Mouse (Mus musculus): ENCODE measurements at regions not wholly inside any gene's neighbourhood (a gene's known extent, or its start where the extent isn't known, plus 50 kb on each side); places are given as distances from the start of the nearest gene placed in this dataset.

DNA sequence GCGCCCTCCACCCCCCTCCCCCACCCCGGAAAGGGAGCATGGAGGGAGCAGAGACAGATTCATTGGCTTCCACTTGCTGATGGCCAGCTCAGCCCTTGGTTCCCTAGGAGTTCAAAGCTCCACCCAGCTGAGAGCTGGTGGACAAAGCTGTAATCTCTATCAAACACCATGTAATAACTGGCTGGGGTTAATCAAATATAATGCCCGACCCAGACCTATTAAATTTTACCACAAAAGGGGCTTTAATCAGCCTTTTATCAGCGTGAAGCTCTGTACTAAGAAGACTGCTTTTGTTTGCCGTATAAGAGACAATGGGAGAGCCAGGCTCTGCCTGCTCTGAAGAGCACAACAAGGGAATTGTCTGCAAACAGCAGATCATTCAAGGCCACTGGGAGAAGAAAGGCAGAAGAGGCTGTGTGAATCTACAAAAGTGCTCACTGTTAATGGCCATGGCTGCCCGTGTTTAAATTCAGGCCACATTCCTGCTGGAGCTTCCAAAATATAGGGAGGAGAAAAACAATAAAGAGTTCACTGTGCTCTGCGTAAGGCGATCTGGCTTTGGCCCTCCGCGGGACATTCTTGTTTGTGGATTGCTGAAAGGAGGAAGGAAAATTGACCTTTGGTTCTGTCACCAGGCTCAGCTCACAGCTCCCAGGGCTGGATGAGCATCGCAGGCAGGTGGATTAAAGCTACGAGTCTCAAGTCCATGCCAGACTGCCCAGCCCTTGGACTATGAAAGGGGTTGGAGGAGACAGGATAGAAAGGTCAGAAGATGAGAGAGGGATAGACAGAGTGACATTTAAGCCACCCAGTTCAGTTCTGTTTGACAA lies 114.4 kb upstream of the Foxn2 start:
- no peak for TF ChIP-seq POLR2A (IDR thresholded peaks at IDR 0.05; ENCODE audit: borderline replicate concordance, control insufficient read depth, low read depth, low read length)
- TF ChIP-seq CTCF (IDR thresholded peaks at IDR 0.05; ENCODE audit: control insufficient read depth, insufficient read depth, low read length): no peak

Data from bone marrow, adult 2 months (tissue).